Comparison of ENCODE assay signal across 27 mouse cellular contexts in genomic region chr3:90049691-90050090, GRCm38 (mm10). TPM values are rescaled to one million over a fixed set of nuclear protein-coding genes. Genes with fewer than 3 reads are reported as not detected.
A peak's percentile ranks its signal among the peaks of the same experiment; 100 is the strongest.
DNase-seq lines count a peak whose midpoint lies in the region; ATAC-seq and TF ChIP-seq lines count a peak whose summit lies in the region.
"Had no signal": no experiment of that assay in that cellular context is flagged by ENCODE, and none has a peak within 500 bp of the region (broad histone marks: within the 10 kb centered on the region; RNA-seq: fewer than 3 reads in every experiment).

No protein-coding gene starts in this region.

- ATAC-seq in lung, embryonic 16.5 days (ENCODE audit: low read depth) = no peak
- ATAC-seq in embryonic facial prominence, embryonic 13.5 days (ENCODE audit: insufficient number of reproducible peaks, insufficient read depth, low FRiP score, low TSS enrichment, low read depth) = no peak
- ATAC-seq: forebrain, embryonic 15.5 days; intestine, postnatal 0 days; Patski had no signal

- TF ChIP-seq POLR2A in kidney, adult 2 months (IDR thresholded peaks at IDR 0.05; ENCODE audit: low read depth, low read length) = no peak
- TF ChIP-seq POLR2A in MEL (IDR thresholded peaks at IDR 0.05; ENCODE audit: control insufficient read depth in 1 of 2, insufficient read depth in 1 of 2, low read depth in 1 of 2, low read length in 2 of 2, poor library complexity in 1 of 2) = no peak

- no peak for TF ChIP-seq RAD21 in MEL (IDR thresholded peaks at IDR 0.05; ENCODE audit: low read depth, low read length)

- WGBS in kidney, adult 2 months = 7% methylated on average over 3 of the region's 3 CpGs
- WGBS in lung, embryonic 16.5 days = 48% methylated on average over 3 of the region's 3 CpGs
- 41% methylated on average over 3 of the region's 3 CpGs for WGBS in embryonic facial prominence, embryonic 13.5 days

- no peaks in the 10 kb centered on the region for H3K9me3 ChIP-seq in lung, embryonic 16.5 days (ENCODE audit: control insufficient read depth, low read length)
- no peaks in the 10 kb centered on the region for H3K9me3 ChIP-seq in MEL (replicated peaks; ENCODE audit: insufficient read depth, low read length)
- no peaks in the 10 kb centered on the region for H3K9me3 ChIP-seq in embryonic facial prominence, embryonic 13.5 days
- H3K9me3 ChIP-seq: forebrain, embryonic 15.5 days; heart, embryonic 12.5 days; hindbrain, embryonic 10.5 days; kidney, embryonic 15.5 days; liver, embryonic 15.5 days had no signal

- 0 out of 2 replicates have a peak overlapping the region, but pooled peaks have one; percentile 14 for H3K4me2 ChIP-seq in lung, embryonic 16.5 days (ENCODE audit: low read depth, low read length)
- H3K4me2 ChIP-seq in embryonic facial prominence, embryonic 13.5 days = peak overlapping the region; percentile 9; the same call in 1 of the 2 replicates
- H3K4me2 ChIP-seq: heart, embryonic 12.5 days; midbrain, embryonic 11.5 days had no signal

- H3K27me3 ChIP-seq in kidney, adult 2 months (replicated peaks; ENCODE audit: control insufficient read depth, insufficient read depth, low read length) = no peaks in the 10 kb centered on the region
- H3K27me3 ChIP-seq in lung, embryonic 16.5 days (ENCODE audit: control insufficient read depth, insufficient read depth, low read depth, low read length) = no peaks in the 10 kb centered on the region
- H3K27me3 ChIP-seq in MEL (ENCODE audit: control insufficient read depth in 1 of 2, insufficient read depth in 2 of 2, low read length in 2 of 2) = no peaks in the 10 kb centered on the region
- H3K27me3 ChIP-seq in embryonic facial prominence, embryonic 13.5 days = no peaks in the 10 kb centered on the region
- H3K27me3 ChIP-seq: forebrain, embryonic 15.5 days; heart, embryonic 12.5 days; kidney, embryonic 15.5 days; liver, embryonic 15.5 days; Patski had no signal

- no peaks in the 10 kb centered on the region; the same call in none of the 2 replicates for H3K36me3 ChIP-seq in kidney, adult 2 months (ENCODE audit: control insufficient read depth, insufficient read depth, low read length)
- H3K36me3 ChIP-seq in lung, embryonic 16.5 days (ENCODE audit: control insufficient read depth, insufficient read depth, low read length) = peaks cover 9% of the 10 kb centered on the region; the same call in 1 of the 2 replicates
- peaks cover 26 to 37% of the 10 kb centered on the region in 2 experiments for H3K36me3 ChIP-seq in MEL (ENCODE audit: control insufficient read depth in 1 of 2, insufficient read depth in 2 of 2, low read length in 2 of 2)
- peaks cover 28% of the 10 kb centered on the region for H3K36me3 ChIP-seq in embryonic facial prominence, embryonic 13.5 days

- peaks cover 3% of the 10 kb centered on the region for H3K4me1 ChIP-seq in kidney, adult 2 months (ENCODE audit: control insufficient read depth, insufficient read depth, low read length)
- peaks cover 19% of the 10 kb centered on the region for H3K4me1 ChIP-seq in lung, embryonic 16.5 days (replicated peaks; ENCODE audit: control insufficient read depth, insufficient read depth, low read length)
- H3K4me1 ChIP-seq in MEL (ENCODE audit: control insufficient read depth in 1 of 2, insufficient read depth in 2 of 2, low read length in 2 of 2) = peaks cover 7 to 14% of the 10 kb centered on the region in 2 experiments
- H3K4me1 ChIP-seq in embryonic facial prominence, embryonic 13.5 days = peaks cover 22% of the 10 kb centered on the region

- TF ChIP-seq EP300 in MEL (IDR thresholded peaks at IDR 0.05; ENCODE audit: low read depth in 1 of 2, low read length in 2 of 2) = no peak

- no peak for TF ChIP-seq CTCF in kidney, adult 2 months (conservative IDR thresholded peaks at IDR 0.05; ENCODE audit: insufficient read depth, insufficient read length, low read depth, low read length)
- TF ChIP-seq CTCF in MEL (IDR thresholded peaks at IDR 0.05 in 2 of 3, conservative IDR thresholded peaks at IDR 0.05 in 1 of 3; ENCODE audit: control insufficient read depth in 1 of 3, insufficient read depth in 1 of 3, low read depth in 2 of 3, low read length in 3 of 3, poor library complexity in 1 of 3, severe bottlenecking in 1 of 3) = no peak

- H3K27ac ChIP-seq in kidney, adult 2 months (ENCODE audit: insufficient read depth, low read depth, low read length) = no peak overlapping the region
- no peak overlapping the region for H3K27ac ChIP-seq in lung, embryonic 16.5 days (ENCODE audit: low read length)
- no peak overlapping the region for H3K27ac ChIP-seq in MEL (ENCODE audit: control insufficient read depth, low read depth, low read length)
- H3K27ac ChIP-seq in embryonic facial prominence, embryonic 13.5 days = no peak overlapping the region; the same call in 1 of the 2 replicates
- H3K27ac ChIP-seq: forebrain, embryonic 15.5 days; heart, adult 2 months; hindbrain, embryonic 10.5 days; kidney, embryonic 15.5 days; layer of hippocampus, adult 2 months; left cerebral cortex, adult 2 months; liver, embryonic 15.5 days had no signal

- peaks cover 57% of the 10 kb centered on the region for H3K79me2 ChIP-seq in MEL (ENCODE audit: control insufficient read depth, insufficient read depth, low read length, poor library complexity)

- DNase-seq in kidney, adult 2 months = peak; percentile 20
- no peak for DNase-seq in kidney, postnatal 4 days
- no peak for DNase-seq in lung, postnatal 10 days
- no peak for DNase-seq in MEL (ENCODE audit: low read depth, low spot score)
- no peak for DNase-seq in cerebellum, adult 9-11 months
- no peak for DNase-seq in kidney, adult 18-20 months
- DNase-seq: adrenal gland, postnatal 14 days; B cell, adult 2 months; cerebellum, adult 11-12 months; cerebellum, postnatal 10 days; heart, adult 2 months; heart, postnatal 14 days; kidney, postnatal 25 days; lung, postnatal 36 days; thymus, postnatal 4 days had no signal

- no peak overlapping the region for H3K9ac ChIP-seq in lung, embryonic 16.5 days (ENCODE audit: low read length)
- no peak overlapping the region for H3K9ac ChIP-seq in MEL (ENCODE audit: control insufficient read depth, low read depth, low read length, poor library complexity, severe bottlenecking)
- H3K9ac ChIP-seq in embryonic facial prominence, embryonic 13.5 days = no peak overlapping the region
- H3K9ac ChIP-seq: heart, embryonic 12.5 days; kidney, embryonic 15.5 days; liver, embryonic 15.5 days had no signal

- no peak overlapping the region for H3K4me3 ChIP-seq in kidney, adult 2 months (ENCODE audit: insufficient read depth, low read depth, low read length)
- H3K4me3 ChIP-seq in lung, embryonic 16.5 days (ENCODE audit: low read length) = no peak overlapping the region
- H3K4me3 ChIP-seq in MEL (ENCODE audit: control insufficient read depth in 1 of 2, insufficient read depth in 1 of 2, low read depth in 2 of 2, low read length in 2 of 2) = no peak overlapping the region
- no peak overlapping the region for H3K4me3 ChIP-seq in embryonic facial prominence, embryonic 13.5 days
- H3K4me3 ChIP-seq: heart, adult 2 months; heart, embryonic 12.5 days; layer of hippocampus, adult 2 months; left cerebral cortex, adult 2 months; liver, embryonic 15.5 days had no signal

TF ChIP-seq in MEL, 35 proteins besides CTCF, POLR2A, EP300 and RAD21 (continues in another document):
- 0 out of 2 replicates have a peak, but pooled peaks have one; percentile 45 for TF ChIP-seq CHD1 (IDR thresholded peaks at IDR 0.05; ENCODE audit: low read depth, low read length)
- TF ChIP-seq NELFE (IDR thresholded peaks at IDR 0.05; ENCODE audit: low read depth, low read length) = no peak
- no peak for TF ChIP-seq USF2 (IDR thresholded peaks at IDR 0.05; ENCODE audit: borderline replicate concordance in 1 of 2, insufficient read depth in 1 of 2, low read depth in 1 of 2, low read length in 2 of 2)
- TF ChIP-seq TAL1 (IDR thresholded peaks at IDR 0.05; ENCODE audit: low read length) = no peak

RNA-seq across cellular contexts. Expression of gene 4933434E20Rik, which starts 1.7 kb away (rescaled TPM):
- polyA plus RNA-seq in kidney, adult 2 months (2012; rRNA removed) = 53.0 and 56.2 TPM in 2 replicates
- polyA plus RNA-seq in lung, embryonic 16.5 days (2015; fragmentation: Nextera tagmentation; extraction: Ambion mirVana) = 148 and 168 TPM in 2 replicates
- 152 and 161 TPM in 2 replicates for total RNA-seq in MEL (2012; rRNA removed)
- polyA plus RNA-seq in MEL (2012; ENCODE audit: insufficient read depth in 1 of 2, insufficient read length in 2 of 2, low read depth in 1 of 2, low replicate concordance in 2 of 2, missing spikeins in 1 of 2) = 100 to 1,000 TPM; 184 to 227 TPM
- 146 and 149 TPM in 2 replicates for polyA plus RNA-seq in embryonic facial prominence, embryonic 13.5 days (2015; fragmentation: Nextera tagmentation; extraction: Ambion mirVana)

RNA-seq across cellular contexts. Expression of gene Ubap2l, which starts 2.7 kb away (rescaled TPM):
- 105 and 108 TPM in 2 replicates for polyA plus RNA-seq in kidney, adult 2 months (2012; rRNA removed)
- polyA plus RNA-seq in lung, embryonic 16.5 days (2015; fragmentation: Nextera tagmentation; extraction: Ambion mirVana) = 166 and 167 TPM in 2 replicates
- 102 and 107 TPM in 2 replicates for total RNA-seq in MEL (2012; rRNA removed)
- polyA plus RNA-seq in MEL (2012; ENCODE audit: insufficient read depth in 1 of 2, insufficient read length in 2 of 2, low read depth in 1 of 2, low replicate concordance in 2 of 2, missing spikeins in 1 of 2) = 100 to 1,000 TPM; 247 to 442 TPM
- 231 and 255 TPM in 2 replicates for polyA plus RNA-seq in embryonic facial prominence, embryonic 13.5 days (2015; fragmentation: Nextera tagmentation; extraction: Ambion mirVana)

RNA-seq across cellular contexts. Expression of gene Tpm3, which starts 22.8 kb away (rescaled TPM):
- 75.5 and 95.4 TPM in 2 replicates for polyA plus RNA-seq in kidney, adult 2 months (2012; rRNA removed)
- 656 and 695 TPM in 2 replicates for polyA plus RNA-seq in lung, embryonic 16.5 days (2015; fragmentation: Nextera tagmentation; extraction: Ambion mirVana)
- total RNA-seq in MEL (2012; rRNA removed) = 274 and 314 TPM in 2 replicates
- 100 to 1,000 TPM; 205 to 273 TPM for polyA plus RNA-seq in MEL (2012; ENCODE audit: insufficient read depth in 1 of 2, insufficient read length in 2 of 2, low read depth in 1 of 2, low replicate concordance in 2 of 2, missing spikeins in 1 of 2)
- 496 and 525 TPM in 2 replicates for polyA plus RNA-seq in embryonic facial prominence, embryonic 13.5 days (2015; fragmentation: Nextera tagmentation; extraction: Ambion mirVana)

RNA-seq across cellular contexts. Expression of gene Hax1, which starts 51.1 kb away (rescaled TPM):
- polyA plus RNA-seq in kidney, adult 2 months (2012; rRNA removed) = 130 and 138 TPM in 2 replicates
- 152 and 155 TPM in 2 replicates for polyA plus RNA-seq in lung, embryonic 16.5 days (2015; fragmentation: Nextera tagmentation; extraction: Ambion mirVana)
- 232 and 318 TPM in 2 replicates for total RNA-seq in MEL (2012; rRNA removed)
- 100 to 1,000 TPM in 1 of 2 experiments, not detected in 1; 322 TPM for polyA plus RNA-seq in MEL (2012; ENCODE audit: insufficient read depth in 1 of 2, insufficient read length in 2 of 2, low read depth in 1 of 2, low replicate concordance in 2 of 2, missing spikeins in 1 of 2)
- polyA plus RNA-seq in embryonic facial prominence, embryonic 13.5 days (2015; fragmentation: Nextera tagmentation; extraction: Ambion mirVana) = 169 and 173 TPM in 2 replicates

RNA-seq across cellular contexts. Expression of gene Nup210l, which starts 54.2 kb away (rescaled TPM):
- polyA plus RNA-seq in kidney, adult 2 months (2012; rRNA removed) = 0.12 and 0.14 TPM in 2 replicates
- polyA plus RNA-seq in lung, embryonic 16.5 days (2015; fragmentation: Nextera tagmentation; extraction: Ambion mirVana) = 0.41 and 0.44 TPM in 2 replicates
- total RNA-seq in MEL (2012; rRNA removed) = 0.54 and 0.62 TPM in 2 replicates
- under 1 TPM in 1 of 2 experiments, not detected in 1; 0.65 TPM for polyA plus RNA-seq in MEL (2012; ENCODE audit: insufficient read depth in 1 of 2, insufficient read length in 2 of 2, low read depth in 1 of 2, low replicate concordance in 2 of 2, missing spikeins in 1 of 2)
- 0.30 and 0.44 TPM in 2 replicates for polyA plus RNA-seq in embryonic facial prominence, embryonic 13.5 days (2015; fragmentation: Nextera tagmentation; extraction: Ambion mirVana)
- polyA plus RNA-seq: intestine, postnatal 0 days had no signal
